Mouse (Mus musculus): ENCODE measurements at regions not wholly inside any gene's neighbourhood (a gene's known extent, or its start where the extent isn't known, plus 50 kb on each side); places are given as distances from the start of the nearest gene placed in this dataset.

- peaks cover 62% of the 10 kb centered on the region for H3K4me1 ChIP-seq
- DNase-seq (ENCODE audit: low spot score): peak; percentile 9
- peak overlapping the region; percentile 40; the same call in 1 of the 2 replicates for H3K27ac ChIP-seq (replicated peaks)
- no peaks in the 10 kb centered on the region for H3K36me3 ChIP-seq (replicated peaks)
- no peaks in the 10 kb centered on the region for H3K9me3 ChIP-seq
- H3K27me3 ChIP-seq (replicated peaks; ENCODE audit: low read depth, poor library complexity, severe bottlenecking): no peaks in the 10 kb centered on the region
- WGBS: 90% methylated on average over 7 of the region's 7 CpGs
- no peak overlapping the region for H3K4me3 ChIP-seq
Measured at GRCm38 (mm10) chr9:98712826-98713225, 111.4 kb upstream of the Mrps22 start.

GRCm38 (mm10) chr9:98712023-98712563 lies 110.6 kb upstream of the Mrps22 start:
- H3K27me3 ChIP-seq (replicated peaks; ENCODE audit: low read depth, poor library complexity, severe bottlenecking): no peaks in the 10 kb centered on the region
- DNase-seq (ENCODE audit: low spot score): peak; percentile 51
- peak overlapping the region; percentile 77 for H3K27ac ChIP-seq (replicated peaks)
- H3K9me3 ChIP-seq: no peaks in the 10 kb centered on the region
- H3K4me1 ChIP-seq: peaks cover 64% of the 10 kb centered on the region
- H3K4me3 ChIP-seq: no peak overlapping the region
- WGBS: 57% methylated on average over 8 of the region's 8 CpGs
- H3K36me3 ChIP-seq (replicated peaks): no peaks in the 10 kb centered on the region

GRCm38 (mm10) chr9:98710155-98710710 lies 108.8 kb upstream of the Mrps22 start:
- no peaks in the 10 kb centered on the region for H3K9me3 ChIP-seq
- H3K4me1 ChIP-seq: peaks cover 77% of the 10 kb centered on the region
- H3K36me3 ChIP-seq (replicated peaks): no peaks in the 10 kb centered on the region
- peak; percentile 56 for DNase-seq (ENCODE audit: low spot score)
- H3K27ac ChIP-seq (replicated peaks): peak overlapping the region; percentile 55
- no peaks in the 10 kb centered on the region for H3K27me3 ChIP-seq (replicated peaks; ENCODE audit: low read depth, poor library complexity, severe bottlenecking)
- WGBS: 38% methylated on average over 9 of the region's 9 CpGs
- no peak overlapping the region for H3K4me3 ChIP-seq

GRCm38 (mm10) chr9:98708001-98708680 lies 106.7 kb upstream of the Mrps22 start:
- no peaks in the 10 kb centered on the region for H3K9me3 ChIP-seq
- H3K4me1 ChIP-seq: peaks cover 98% of the 10 kb centered on the region
- H3K36me3 ChIP-seq (replicated peaks): no peaks in the 10 kb centered on the region
- H3K27me3 ChIP-seq (replicated peaks; ENCODE audit: low read depth, poor library complexity, severe bottlenecking): no peaks in the 10 kb centered on the region
- H3K27ac ChIP-seq (replicated peaks): peak overlapping the region; percentile 74
- 27% methylated on average over 18 of the region's 18 CpGs for WGBS
- no peak overlapping the region for H3K4me3 ChIP-seq
- peak; percentile 58 for DNase-seq (ENCODE audit: low spot score)

GRCm38 (mm10) chr9:98707491-98707890 lies 106.0 kb upstream of the Mrps22 start:
- H3K4me1 ChIP-seq: peaks cover 98% of the 10 kb centered on the region
- no peak overlapping the region; the same call in 1 of the 2 replicates for H3K27ac ChIP-seq (replicated peaks)
- no peaks in the 10 kb centered on the region for H3K9me3 ChIP-seq
- 54% methylated on average over 6 of the region's 6 CpGs for WGBS
- no peak for DNase-seq (ENCODE audit: low spot score)
- no peaks in the 10 kb centered on the region for H3K27me3 ChIP-seq (replicated peaks; ENCODE audit: low read depth, poor library complexity, severe bottlenecking)
- H3K36me3 ChIP-seq (replicated peaks): no peaks in the 10 kb centered on the region
- H3K4me3 ChIP-seq: no peak overlapping the region

GRCm38 (mm10) chr9:98704131-98704530 lies 102.7 kb upstream of the Mrps22 start:
- Histone ChIP-seq H3K27ac (replicated peaks) (peak overlapping the region; percentile 35; the same call in 1 of the 2 replicates), H3K36me3 (replicated peaks) (no peaks in the 10 kb centered on the region), H3K4me3 (no peak overlapping the region), H3K27me3 (replicated peaks; ENCODE audit: low read depth, poor library complexity, severe bottlenecking) (no peaks in the 10 kb centered on the region), H3K9me3 (no peaks in the 10 kb centered on the region), H3K4me1 (peaks cover 76% of the 10 kb centered on the region)
- WGBS: 12% methylated on average over 5 of the region's 5 CpGs
- peak; percentile 70 for DNase-seq (ENCODE audit: low spot score)

- peak overlapping the region; percentile 67; the same call in 1 of the 2 replicates for H3K27ac ChIP-seq (replicated peaks)
Measured at GRCm38 (mm10) chr9:98703331-98703730, 101.9 kb upstream of the Mrps22 start.

GRCm38 (mm10) chr9:98700571-98700970 lies 99.1 kb upstream of the Mrps22 start:
- Histone ChIP-seq H3K9me3 (no peaks in the 10 kb centered on the region), H3K4me3 (no peak overlapping the region), H3K27me3 (replicated peaks; ENCODE audit: low read depth, poor library complexity, severe bottlenecking) (no peaks in the 10 kb centered on the region), H3K27ac (replicated peaks) (no peak overlapping the region), H3K36me3 (replicated peaks) (no peaks in the 10 kb centered on the region), H3K4me1 (peaks cover 46% of the 10 kb centered on the region)
- 89% methylated on average over 5 of the region's 5 CpGs for WGBS
- no peak for DNase-seq (ENCODE audit: low spot score)

More at GRCm38 (mm10) chr9:98703331-98703730, 101.9 kb upstream of the Mrps22 start:
- H3K27me3 ChIP-seq (replicated peaks; ENCODE audit: low read depth, poor library complexity, severe bottlenecking): no peaks in the 10 kb centered on the region
- WGBS: 78% methylated on average over 9 of the region's 9 CpGs
- H3K9me3 ChIP-seq: no peaks in the 10 kb centered on the region
- H3K36me3 ChIP-seq (replicated peaks): no peaks in the 10 kb centered on the region
- H3K4me1 ChIP-seq: peaks cover 68% of the 10 kb centered on the region
- no peak for DNase-seq (ENCODE audit: low spot score)
- no peak overlapping the region for H3K4me3 ChIP-seq

- H3K36me3 ChIP-seq (replicated peaks): no peaks in the 10 kb centered on the region
- peak; percentile 64 for DNase-seq (ENCODE audit: low spot score)
- H3K4me1 ChIP-seq: peaks cover 26% of the 10 kb centered on the region
- no peaks in the 10 kb centered on the region for H3K27me3 ChIP-seq (replicated peaks; ENCODE audit: low read depth, poor library complexity, severe bottlenecking)
- no peak overlapping the region for H3K27ac ChIP-seq (replicated peaks)
- no peak overlapping the region for H3K4me3 ChIP-seq
- WGBS: 39% methylated on average over 7 of the region's 7 CpGs
- H3K9me3 ChIP-seq: no peaks in the 10 kb centered on the region
Measured at GRCm38 (mm10) chr9:98697155-98697554, 95.7 kb upstream of the Mrps22 start.

- H3K27me3 ChIP-seq (replicated peaks; ENCODE audit: low read depth, poor library complexity, severe bottlenecking): no peaks in the 10 kb centered on the region
- H3K36me3 ChIP-seq (replicated peaks): no peaks in the 10 kb centered on the region
- peak overlapping the region; percentile 44; the same call in 1 of the 2 replicates for H3K27ac ChIP-seq (replicated peaks)
- H3K4me3 ChIP-seq: no peak overlapping the region
- peaks cover 21% of the 10 kb centered on the region for H3K4me1 ChIP-seq
- H3K9me3 ChIP-seq: no peaks in the 10 kb centered on the region
- 55% methylated on average over 10 of the region's 10 CpGs for WGBS
- no peak for DNase-seq (ENCODE audit: low spot score)
Measured at GRCm38 (mm10) chr9:98695035-98695434, 93.6 kb upstream of the Mrps22 start.

GRCm38 (mm10) chr9:98690839-98691516 lies 89.5 kb upstream of the Mrps22 start:
- Histone ChIP-seq H3K4me1 (peaks cover 19% of the 10 kb centered on the region), H3K27me3 (replicated peaks; ENCODE audit: low read depth, poor library complexity, severe bottlenecking) (no peaks in the 10 kb centered on the region), H3K36me3 (replicated peaks) (no peaks in the 10 kb centered on the region), H3K9me3 (no peaks in the 10 kb centered on the region), H3K4me3 (no peak overlapping the region), H3K27ac (replicated peaks) (no peak overlapping the region)
- WGBS: 83% methylated on average over 14 of the region's 14 CpGs
- no peak for DNase-seq (ENCODE audit: low spot score)

- no peak overlapping the region for H3K4me3 ChIP-seq
- 87% methylated on average over 7 of the region's 7 CpGs for WGBS
- no peaks in the 10 kb centered on the region for H3K9me3 ChIP-seq
- H3K27me3 ChIP-seq (replicated peaks; ENCODE audit: low read depth, poor library complexity, severe bottlenecking): no peaks in the 10 kb centered on the region
- H3K36me3 ChIP-seq (replicated peaks): no peaks in the 10 kb centered on the region
- no peak for DNase-seq (ENCODE audit: low spot score)
- H3K27ac ChIP-seq (replicated peaks): no peak overlapping the region
- H3K4me1 ChIP-seq: no peaks in the 10 kb centered on the region
Measured at GRCm38 (mm10) chr9:98685548-98685947, 84.1 kb upstream of the Mrps22 start.
